Mouse (Mus musculus): Measurements from ENCODE around the gene Cttnbp2. TPM values are rescaled to one million over a fixed set of nuclear protein-coding genes. Genes with fewer than 3 reads are reported as not detected.

Cttnbp2 gene
- polyA plus RNA-seq (2015; fragmentation: Nextera tagmentation; extraction: Ambion mirVana), result 0.74 and 0.84 TPM in 2 replicates

DNA sequence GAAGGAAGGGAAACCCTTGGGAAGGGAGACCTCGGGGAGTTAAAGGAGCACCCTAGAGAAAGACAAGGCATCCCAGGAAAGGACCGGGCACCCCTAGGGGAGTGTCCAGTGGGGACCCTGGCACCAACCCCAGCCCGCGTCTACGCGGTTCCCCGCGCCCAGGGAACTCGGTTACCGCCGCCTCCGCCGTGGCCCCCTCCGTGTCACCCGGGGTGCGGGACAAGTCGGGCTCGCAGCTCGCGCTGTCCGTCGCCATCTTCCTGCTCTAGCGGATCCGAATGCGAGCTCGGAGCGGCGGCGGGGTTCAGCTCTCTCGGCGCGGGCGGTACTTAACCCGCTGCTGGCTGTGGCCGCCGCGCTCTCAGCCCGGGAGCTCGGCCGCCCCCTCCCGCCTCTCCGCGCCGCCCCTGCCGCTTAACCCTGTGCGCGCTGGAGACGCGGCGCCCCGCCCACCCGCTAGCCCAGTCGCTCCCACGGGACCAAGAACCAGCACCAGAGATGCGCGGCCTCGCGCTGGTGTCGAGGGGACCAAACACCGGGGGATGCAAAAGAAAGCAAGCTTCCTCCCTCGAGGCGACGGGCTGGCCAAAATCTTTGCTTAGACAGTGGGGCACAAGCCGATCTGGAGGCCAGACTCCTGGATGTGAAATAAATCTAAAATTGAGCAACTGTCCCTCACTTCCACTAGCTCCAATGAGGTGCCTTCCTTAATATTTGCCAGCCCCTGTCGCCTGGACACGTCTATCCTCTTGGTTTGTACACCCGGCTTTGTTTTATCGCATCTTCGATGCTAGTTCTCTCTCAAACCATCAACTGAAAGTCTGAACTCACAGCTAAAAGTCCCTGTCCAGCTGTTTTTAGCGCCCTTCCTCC, at the start of gene Cttnbp2:
TSS of gene Cttnbp2 (minus strand) at position 364 of the 873 bp plus-strand sequence.
- H3K9ac ChIP-seq, result no peak within 1 kb of the TSS
- no peak within 1 kb of the TSS for H3K27ac ChIP-seq (replicated peaks)
- under 1% methylated on average over 70 of the region's 70 CpGs for WGBS (ENCODE audit: insufficient replicate concordance)

DNA sequence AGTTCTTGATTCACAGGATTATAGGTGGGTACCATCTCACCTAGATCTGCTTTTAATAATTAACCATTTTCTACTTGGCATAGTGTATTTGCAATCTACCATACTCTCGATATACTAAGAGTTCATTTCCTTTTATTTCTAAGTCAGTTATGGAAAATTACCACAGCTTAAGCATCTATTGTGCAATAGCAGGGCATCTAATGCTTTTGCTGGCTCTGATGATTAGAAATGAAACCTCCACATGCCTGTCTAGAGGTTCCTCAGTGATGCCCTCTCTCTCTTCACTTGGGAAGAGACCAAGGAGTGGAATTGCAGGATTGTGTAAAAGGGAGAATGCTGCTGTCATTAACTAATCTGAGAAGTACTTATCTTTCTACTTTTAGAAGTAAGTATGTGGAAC, 44.4 kb upstream of the Cttnbp2 start:
- Histone ChIP-seq H3K9me3 (replicated peaks) (no peaks in the 10 kb centered on the region), H3K27ac (replicated peaks) (no peak overlapping the region), H3K36me3 (replicated peaks) (no peaks in the 10 kb centered on the region), H3K4me1 (replicated peaks) (no peaks in the 10 kb centered on the region), H3K4me3 (replicated peaks) (no peak overlapping the region), H3K9ac (no peak overlapping the region), H3K27me3 (no peaks in the 10 kb centered on the region), H3K4me2 (no peak overlapping the region)
- 63% methylated on average over 1 of the region's 1 CpGs for WGBS (ENCODE audit: insufficient replicate concordance)
- no peak for ATAC-seq (ENCODE audit: insufficient read depth)

More for the DNA sequence above, at the start of gene Cttnbp2:
- H3K9me3 ChIP-seq (replicated peaks), result no peaks in the 10 kb centered on the region
- peak; percentile 49 for ATAC-seq (ENCODE audit: insufficient read depth)
- peaks cover 50% of the 10 kb centered on the region for H3K27me3 ChIP-seq
- peak within 1 kb of the TSS; percentile 64 for H3K4me2 ChIP-seq
- H3K4me3 ChIP-seq (replicated peaks), result peak within 1 kb of the TSS; percentile 48
- H3K4me1 ChIP-seq (replicated peaks), result no peaks in the 10 kb centered on the region
- no peaks in the 10 kb centered on the region for H3K36me3 ChIP-seq (replicated peaks)

DNA sequence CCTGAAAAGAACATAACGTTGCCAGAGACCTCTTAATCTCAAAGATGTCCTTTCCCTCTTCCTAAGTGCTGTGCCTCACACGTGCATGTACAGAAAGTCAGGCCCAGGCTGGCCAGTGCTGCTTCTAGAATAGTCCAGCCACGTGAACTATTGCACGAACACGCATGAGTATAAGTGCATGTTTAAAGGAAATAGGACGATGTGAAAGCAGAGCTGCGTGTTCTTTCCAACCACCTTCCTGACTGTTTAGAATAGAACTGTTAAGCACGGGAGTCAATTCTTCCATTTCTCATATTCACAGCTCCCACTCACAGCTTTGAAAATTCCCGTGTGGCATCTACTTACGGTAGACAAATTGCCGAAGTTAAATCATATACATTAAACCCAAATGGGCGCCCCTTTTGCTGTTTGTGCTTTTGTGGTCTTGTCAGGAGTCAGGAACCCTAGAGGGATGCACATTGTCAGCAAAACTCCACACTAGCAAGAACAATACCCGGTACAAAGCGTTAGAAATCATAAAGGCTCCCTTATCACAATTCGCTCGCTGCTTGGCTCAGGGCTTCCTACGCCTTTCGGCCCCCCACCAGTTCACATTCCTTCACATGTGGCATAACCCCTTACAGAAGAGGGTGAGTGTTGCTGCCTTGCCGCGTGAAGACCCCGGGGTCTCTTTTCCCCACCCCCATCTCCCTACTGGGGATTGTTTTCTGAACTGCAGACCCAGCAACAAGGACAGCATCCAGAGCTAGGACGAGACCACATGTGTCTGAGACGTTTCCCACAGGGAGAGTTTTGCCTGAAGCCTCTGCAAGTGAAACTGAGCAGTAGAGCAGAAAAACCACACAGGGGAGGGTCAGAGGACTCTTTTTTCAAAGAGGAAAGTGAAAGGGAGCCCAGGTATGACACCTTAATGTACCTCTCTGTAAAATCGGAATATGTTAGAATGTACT, 33.1 kb upstream of the Cttnbp2 start:
- ATAC-seq (ENCODE audit: insufficient read depth), result no peak
- H3K27ac ChIP-seq (replicated peaks), result no peak overlapping the region
- no peak overlapping the region for H3K9ac ChIP-seq
- WGBS (ENCODE audit: insufficient replicate concordance), result 53% methylated on average over 24 of the region's 24 CpGs
- no peaks in the 10 kb centered on the region for H3K9me3 ChIP-seq (replicated peaks)
- H3K4me3 ChIP-seq (replicated peaks), result no peak overlapping the region
- H3K36me3 ChIP-seq (replicated peaks), result no peaks in the 10 kb centered on the region
- H3K27me3 ChIP-seq, result no peaks in the 10 kb centered on the region
- no peak overlapping the region; the same call in 1 of the 2 replicates for H3K4me2 ChIP-seq
- no peaks in the 10 kb centered on the region for H3K4me1 ChIP-seq (replicated peaks)

DNA sequence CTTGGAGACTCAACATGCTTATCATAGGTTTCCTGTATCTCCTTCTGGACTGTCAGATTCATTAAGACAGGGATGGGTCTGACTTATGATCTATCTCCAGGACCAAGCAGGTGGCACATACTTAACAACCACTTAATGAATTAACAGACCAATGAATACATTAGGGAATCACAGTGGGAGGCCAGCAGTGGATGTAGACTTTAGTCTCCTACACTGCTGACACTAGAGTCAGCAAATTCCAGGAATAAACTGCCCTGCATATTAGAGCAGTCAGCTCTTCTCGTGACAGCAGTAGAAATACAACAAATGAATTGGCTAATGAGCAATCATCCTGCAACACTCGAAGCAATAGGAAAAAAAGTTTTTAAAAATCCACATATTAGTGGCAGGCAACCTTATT, 29.2 kb upstream of the Cttnbp2 start:
- H3K36me3 ChIP-seq (replicated peaks), result no peaks in the 10 kb centered on the region
- WGBS (ENCODE audit: insufficient replicate concordance), result 35% methylated on average over 2 of the region's 2 CpGs

DNA sequence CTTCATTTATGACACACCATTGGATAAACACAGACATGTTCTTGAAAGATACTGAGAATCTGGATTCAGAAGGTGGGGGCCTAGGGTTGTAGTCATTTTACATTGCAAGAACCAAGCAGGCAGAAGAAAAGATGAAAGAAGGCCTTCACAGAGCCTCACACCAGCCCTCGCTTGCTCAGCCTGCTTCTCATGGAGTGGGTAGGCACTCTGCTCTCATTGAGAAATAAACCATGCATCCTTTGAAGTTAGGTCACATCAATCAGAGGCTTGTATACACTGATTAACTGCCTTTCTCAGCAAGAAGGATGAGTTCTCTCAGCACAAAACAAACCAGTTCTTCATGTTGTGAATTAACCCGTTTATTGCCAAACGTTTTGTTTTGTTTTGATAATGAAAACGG, 25.8 kb upstream of the Cttnbp2 start:
- H3K4me2 ChIP-seq, result no peak overlapping the region
- 33% methylated on average over 4 of the region's 4 CpGs for WGBS (ENCODE audit: insufficient replicate concordance)
- no peak overlapping the region for H3K27ac ChIP-seq (replicated peaks)
- no peak for ATAC-seq (ENCODE audit: insufficient read depth)
- no peaks in the 10 kb centered on the region for H3K9me3 ChIP-seq (replicated peaks)
- H3K36me3 ChIP-seq (replicated peaks), result no peaks in the 10 kb centered on the region
- no peaks in the 10 kb centered on the region for H3K27me3 ChIP-seq
- H3K4me3 ChIP-seq (replicated peaks), result no peak overlapping the region
- H3K4me1 ChIP-seq (replicated peaks), result no peaks in the 10 kb centered on the region
- H3K9ac ChIP-seq, result no peak overlapping the region

More for the DNA sequence above, 29.2 kb upstream of the Cttnbp2 start:
- H3K9ac ChIP-seq, result no peak overlapping the region
- H3K9me3 ChIP-seq (replicated peaks), result no peaks in the 10 kb centered on the region
- H3K4me1 ChIP-seq (replicated peaks), result no peaks in the 10 kb centered on the region
- ATAC-seq (ENCODE audit: insufficient read depth), result no peak
- no peaks in the 10 kb centered on the region for H3K27me3 ChIP-seq
- no peak overlapping the region for H3K27ac ChIP-seq (replicated peaks)
- no peak overlapping the region for H3K4me2 ChIP-seq
- H3K4me3 ChIP-seq (replicated peaks), result no peak overlapping the region

DNA sequence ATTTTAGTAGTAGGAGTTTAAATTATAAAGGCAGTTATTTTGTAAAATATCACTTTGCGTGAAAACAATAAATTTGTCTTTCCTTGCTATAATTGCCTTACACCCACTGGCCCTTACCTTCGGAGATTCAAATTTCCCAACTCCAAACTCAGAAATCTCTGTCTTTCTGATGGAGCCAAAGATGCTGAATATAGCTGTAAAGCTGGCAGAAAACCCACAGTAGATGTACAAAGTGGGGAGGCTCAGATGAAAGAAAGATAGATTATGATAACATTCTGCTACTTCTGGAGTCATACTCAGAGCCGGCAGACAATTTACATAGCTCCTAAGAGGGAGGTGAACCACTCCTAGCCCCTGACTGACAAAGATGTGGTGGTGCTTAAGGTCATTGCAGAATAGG, 15.8 kb upstream of the Cttnbp2 start:
- Histone ChIP-seq H3K4me1 (replicated peaks) (no peaks in the 10 kb centered on the region), H3K4me2 (no peak overlapping the region), H3K27me3 (no peaks in the 10 kb centered on the region), H3K4me3 (replicated peaks) (no peak overlapping the region), H3K36me3 (replicated peaks) (no peaks in the 10 kb centered on the region), H3K9me3 (replicated peaks) (no peaks in the 10 kb centered on the region), H3K27ac (replicated peaks) (no peak overlapping the region), H3K9ac (no peak overlapping the region)
- 70% methylated on average over 3 of the region's 3 CpGs for WGBS (ENCODE audit: insufficient replicate concordance)
- no peak for ATAC-seq (ENCODE audit: insufficient read depth)

DNA sequence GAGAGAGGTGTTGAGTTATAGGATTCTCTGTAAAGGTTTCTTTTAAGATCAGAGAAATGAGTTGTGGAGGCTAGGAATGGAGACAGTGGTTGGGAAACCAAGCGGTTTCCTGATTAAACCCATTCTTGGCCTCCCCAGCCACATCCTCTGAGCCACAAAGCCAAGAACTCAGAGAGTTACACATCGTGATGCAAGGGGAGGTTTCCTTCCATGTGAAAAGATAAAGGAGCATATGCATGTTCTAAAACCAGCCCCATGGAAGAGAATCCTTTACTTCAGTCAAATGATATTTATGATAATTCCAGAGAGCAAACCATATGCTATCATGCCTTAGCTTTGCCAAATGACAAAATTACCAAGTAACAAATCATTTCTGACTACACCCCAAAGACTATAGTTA, 3.0 kb upstream of the Cttnbp2 start:
- 14% methylated on average over 2 of the region's 2 CpGs for WGBS (ENCODE audit: insufficient replicate concordance)
- no peak overlapping the region for H3K27ac ChIP-seq (replicated peaks)
- H3K9ac ChIP-seq, result no peak overlapping the region
- H3K27me3 ChIP-seq, result peaks cover 43% of the 10 kb centered on the region
- H3K36me3 ChIP-seq (replicated peaks), result no peaks in the 10 kb centered on the region
- no peak overlapping the region for H3K4me3 ChIP-seq (replicated peaks)
- H3K4me1 ChIP-seq (replicated peaks), result no peaks in the 10 kb centered on the region
- ATAC-seq (ENCODE audit: insufficient read depth), result no peak
- no peaks in the 10 kb centered on the region for H3K9me3 ChIP-seq (replicated peaks)
- no peak overlapping the region for H3K4me2 ChIP-seq

DNA sequence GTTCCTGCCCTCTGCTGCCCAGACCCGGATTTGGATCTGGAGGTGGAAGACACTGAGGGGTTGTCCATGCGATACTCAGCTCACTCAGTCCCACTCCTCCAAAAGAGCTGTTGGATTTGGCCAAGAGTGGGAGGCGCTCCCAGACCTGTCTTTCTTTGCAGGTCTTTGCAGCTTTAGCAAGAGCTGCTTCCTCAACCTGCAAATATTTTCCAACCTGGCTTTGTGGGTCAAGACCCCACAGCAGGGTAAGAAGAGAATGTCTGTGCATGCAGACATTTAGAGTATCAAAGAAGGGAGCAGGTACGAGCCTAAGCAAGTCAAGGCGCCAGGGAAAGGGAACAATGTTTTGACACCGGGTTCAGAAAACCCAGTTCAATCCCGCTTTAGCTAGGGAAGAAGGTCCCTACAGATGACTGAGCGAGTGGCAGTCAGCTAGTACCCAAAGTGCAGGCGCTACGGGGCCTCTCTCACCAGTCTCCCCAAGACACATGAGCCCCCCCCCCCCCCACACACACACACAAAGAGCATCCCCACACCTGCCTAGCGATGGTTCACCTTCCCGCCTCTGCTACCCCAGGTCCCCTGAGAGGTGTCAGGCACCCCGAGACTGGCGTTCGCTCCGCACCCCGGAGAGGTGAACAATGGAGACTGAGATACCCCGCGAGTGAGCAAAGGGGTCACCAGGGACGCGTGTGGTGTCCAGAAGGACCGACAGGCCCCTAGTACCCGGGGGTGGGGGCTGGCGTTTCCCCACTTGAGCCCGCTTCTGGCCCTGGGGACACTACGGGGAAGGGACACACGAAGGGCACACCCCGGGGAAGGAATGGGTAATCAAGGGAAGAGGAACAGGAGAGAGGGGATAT, 801 bp downstream of the Cttnbp2 start:
- 3% methylated on average over 28 of the region's 28 CpGs for WGBS (ENCODE audit: insufficient replicate concordance)
- H3K4me2 ChIP-seq, result peak overlapping the region; percentile 64
- H3K9me3 ChIP-seq (replicated peaks), result no peaks in the 10 kb centered on the region
- H3K4me1 ChIP-seq (replicated peaks), result no peaks in the 10 kb centered on the region
- no peaks in the 10 kb centered on the region for H3K36me3 ChIP-seq (replicated peaks)
- peak; percentile 9; the same call in 1 of the 2 replicates for ATAC-seq (ENCODE audit: insufficient read depth)
- peak overlapping the region; percentile 48 for H3K4me3 ChIP-seq (replicated peaks)
- peaks cover 50% of the 10 kb centered on the region for H3K27me3 ChIP-seq
- no peak overlapping the region for H3K27ac ChIP-seq (replicated peaks)
- no peak overlapping the region for H3K9ac ChIP-seq

DNA sequence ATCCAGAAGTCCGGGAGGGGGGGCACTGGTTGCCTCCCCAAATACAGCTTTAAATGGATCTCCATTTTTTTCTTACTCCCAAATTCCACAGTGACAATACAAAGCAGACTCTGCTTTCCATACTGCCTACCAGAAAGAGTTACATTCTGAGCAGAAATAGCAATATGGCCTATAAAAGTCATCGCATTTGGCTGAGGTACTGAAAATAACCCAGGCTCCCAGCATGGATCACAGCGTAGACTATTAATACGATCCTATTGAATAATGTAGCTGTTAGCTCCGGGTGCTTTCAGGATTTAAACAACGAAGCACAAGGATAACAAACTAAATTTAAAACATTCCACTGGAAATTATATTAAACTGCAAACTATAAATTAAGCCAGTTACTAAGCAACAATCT, 2.8 kb downstream of the Cttnbp2 start:
- H3K9ac ChIP-seq, result no peak overlapping the region
- no peaks in the 10 kb centered on the region for H3K4me1 ChIP-seq (replicated peaks)
- H3K9me3 ChIP-seq (replicated peaks), result no peaks in the 10 kb centered on the region
- WGBS (ENCODE audit: insufficient replicate concordance), result 65% methylated on average over 6 of the region's 6 CpGs
- no peak overlapping the region for H3K4me3 ChIP-seq (replicated peaks)
- no peak overlapping the region for H3K4me2 ChIP-seq
- H3K36me3 ChIP-seq (replicated peaks), result no peaks in the 10 kb centered on the region
- ATAC-seq (ENCODE audit: insufficient read depth), result no peak
- peaks cover 45% of the 10 kb centered on the region for H3K27me3 ChIP-seq
- H3K27ac ChIP-seq (replicated peaks), result no peak overlapping the region

DNA sequence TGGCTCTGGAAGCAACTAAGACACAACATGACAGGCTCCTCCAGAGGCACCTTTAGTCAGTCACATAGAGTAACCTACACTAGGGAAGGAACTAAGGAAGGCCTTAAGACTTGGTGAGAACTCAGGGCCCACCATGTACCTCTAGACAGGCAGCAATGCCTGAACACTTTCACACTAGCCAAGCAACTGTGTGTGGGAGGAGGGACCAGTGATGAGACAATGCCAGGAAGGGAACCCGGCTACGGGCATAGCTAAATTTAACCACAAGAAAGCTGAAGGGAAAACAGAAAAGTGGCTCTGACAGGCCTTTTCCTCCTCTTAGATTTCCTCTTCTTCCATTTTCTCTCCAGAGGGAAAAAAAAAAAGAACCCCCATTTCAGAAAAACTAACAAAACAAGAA, 6.6 kb downstream of the Cttnbp2 start:
- Histone ChIP-seq H3K36me3 (replicated peaks) (no peaks in the 10 kb centered on the region), H3K27me3 (peaks cover 10% of the 10 kb centered on the region), H3K4me3 (replicated peaks) (no peak overlapping the region), H3K4me2 (no peak overlapping the region), H3K27ac (replicated peaks) (no peak overlapping the region), H3K4me1 (replicated peaks) (no peaks in the 10 kb centered on the region), H3K9ac (no peak overlapping the region), H3K9me3 (replicated peaks) (no peaks in the 10 kb centered on the region)
- no peak for ATAC-seq (ENCODE audit: insufficient read depth)
- WGBS (ENCODE audit: insufficient replicate concordance), result 17% methylated on average over 2 of the region's 2 CpGs
